13 mouse cellular contexts compared by ENCODE assay signal in the genomic region with DNA sequence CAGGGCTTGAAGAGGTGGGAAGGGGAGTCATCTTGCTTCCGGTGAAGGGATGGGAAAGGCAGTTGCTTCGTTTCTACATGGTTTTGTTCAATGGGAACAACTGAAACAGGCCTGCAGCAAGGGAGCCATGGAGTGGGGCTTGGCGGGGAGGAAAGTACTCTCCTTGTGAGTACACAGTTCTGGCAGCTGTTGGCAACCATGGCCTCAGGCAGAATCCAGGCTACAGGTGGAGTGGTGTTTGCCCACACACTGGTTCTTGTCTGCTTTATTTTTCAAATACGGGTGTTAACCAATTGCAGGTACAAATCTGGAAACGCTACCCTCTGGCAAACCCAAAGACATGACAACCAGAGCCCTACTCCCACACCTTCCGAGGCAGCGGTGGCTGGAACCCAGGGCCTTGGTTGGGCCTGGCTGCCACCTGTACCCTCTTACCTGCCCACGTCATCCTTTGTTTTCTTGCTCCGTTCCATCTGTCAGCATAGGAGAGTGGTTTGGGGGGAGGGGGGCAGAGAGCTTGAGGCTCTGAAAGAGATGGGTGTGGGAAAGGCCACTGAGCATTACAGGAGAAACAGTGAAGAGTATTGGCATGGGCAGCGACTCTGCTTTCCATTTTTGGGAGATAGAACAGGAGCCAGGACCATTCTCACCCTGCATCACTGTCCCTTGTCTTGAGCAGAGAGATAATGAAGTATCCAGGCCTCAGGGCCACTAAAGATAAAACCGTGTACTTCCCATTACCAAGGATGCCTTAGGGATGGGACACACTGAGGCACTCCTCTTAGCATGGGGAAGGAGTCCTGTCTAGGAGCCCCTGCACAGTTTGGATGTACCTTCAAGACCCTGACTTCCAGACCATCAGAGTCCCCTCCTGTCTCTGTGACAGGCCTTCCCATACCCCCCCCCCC. TPM values are rescaled to one million over a fixed set of nuclear protein-coding genes. Genes with fewer than 3 reads are reported as not detected.
DNase-seq lines count a peak whose midpoint lies in the region; ATAC-seq and TF ChIP-seq lines count a peak whose summit lies in the region.
"Had no signal": no experiment of that assay in that cellular context is flagged by ENCODE, and none has a peak within 500 bp of the region (broad histone marks: within the 10 kb centered on the region; RNA-seq: fewer than 3 reads in every experiment).

No protein-coding gene starts in this region.

- no peaks in the 10 kb centered on the region for H3K9me3 ChIP-seq in heart, postnatal 0 days (replicated peaks; ENCODE audit: control insufficient read depth, low read length)
- H3K9me3 ChIP-seq in liver, embryonic 13.5 days (replicated peaks) = no peaks in the 10 kb centered on the region
- H3K9me3 ChIP-seq: embryonic facial prominence, embryonic 13.5 days; forebrain, embryonic 13.5 days; limb, embryonic 15.5 days; neural tube, embryonic 12.5 days had no signal

- TF ChIP-seq EP300 in heart, postnatal 0 days (IDR thresholded peaks at IDR 0.05; ENCODE audit: low read depth) = no peak

- 0 out of 2 replicates have a peak overlapping the region, but pooled peaks have one; percentile 6 for H3K9ac ChIP-seq in heart, postnatal 0 days (replicated peaks; ENCODE audit: low read depth, low read length)
- H3K9ac ChIP-seq in liver, embryonic 13.5 days = no peak overlapping the region
- H3K9ac ChIP-seq: embryonic facial prominence, embryonic 13.5 days; forebrain, embryonic 13.5 days; limb, embryonic 15.5 days had no signal

- H3K27ac ChIP-seq in heart, postnatal 0 days (ENCODE audit: low read depth) = 0 out of 2 replicates have a peak overlapping the region, but pooled peaks have one; percentile 0
- H3K27ac ChIP-seq in liver, embryonic 13.5 days = no peak overlapping the region
- H3K27ac ChIP-seq: embryonic facial prominence, embryonic 13.5 days; forebrain, embryonic 13.5 days; limb, embryonic 15.5 days; neural tube, embryonic 12.5 days had no signal

- no peaks in the 10 kb centered on the region for H3K36me3 ChIP-seq in heart, postnatal 0 days (replicated peaks; ENCODE audit: control insufficient read depth, insufficient read depth, low read length)
- H3K36me3 ChIP-seq in liver, embryonic 13.5 days = no peaks in the 10 kb centered on the region
- H3K36me3 ChIP-seq: embryonic facial prominence, embryonic 13.5 days; limb, embryonic 15.5 days; neural tube, embryonic 12.5 days had no signal

- no peak overlapping the region for H3K4me2 ChIP-seq in heart, postnatal 0 days (ENCODE audit: low read depth, low read length)
- H3K4me2 ChIP-seq in liver, embryonic 13.5 days = no peak overlapping the region
- H3K4me2 ChIP-seq: embryonic facial prominence, embryonic 13.5 days; forebrain, embryonic 13.5 days; limb, embryonic 15.5 days had no signal

- 72% methylated on average over 11 of the region's 11 CpGs for WGBS in heart, postnatal 0 days
- WGBS in liver, embryonic 13.5 days (ENCODE audit: insufficient replicate concordance) = 73% methylated on average over 11 of the region's 11 CpGs

- H3K27me3 ChIP-seq in heart, postnatal 0 days (ENCODE audit: control insufficient read depth, insufficient read depth, low read length) = no peaks in the 10 kb centered on the region
- no peaks in the 10 kb centered on the region for H3K27me3 ChIP-seq in liver, embryonic 13.5 days
- H3K27me3 ChIP-seq: embryonic facial prominence, embryonic 13.5 days; forebrain, embryonic 13.5 days; limb, embryonic 15.5 days; neural tube, embryonic 12.5 days had no signal

- no peak for ATAC-seq in heart, postnatal 0 days (ENCODE audit: insufficient read depth, low read depth)
- peak; percentile 54; the same call in 1 of the 2 replicates for ATAC-seq in liver, embryonic 13.5 days (ENCODE audit: low read depth)

- no peak overlapping the region for H3K4me3 ChIP-seq in heart, postnatal 0 days (ENCODE audit: low read depth, low read length)
- H3K4me3 ChIP-seq in liver, embryonic 13.5 days (replicated peaks) = no peak overlapping the region
- H3K4me3 ChIP-seq: embryonic facial prominence, embryonic 13.5 days; forebrain, embryonic 13.5 days; limb, embryonic 15.5 days; neural tube, embryonic 12.5 days had no signal

- H3K4me1 ChIP-seq in heart, postnatal 0 days (ENCODE audit: control insufficient read depth, insufficient read depth) = peaks cover 57% of the 10 kb centered on the region
- peaks cover 64% of the 10 kb centered on the region for H3K4me1 ChIP-seq in liver, embryonic 13.5 days (replicated peaks)

- DNase-seq in cerebellum, postnatal 25 days = peak; percentile 45 to 71
- DNase-seq in cerebellum, adult 11 months = no peak
- no peak for DNase-seq in heart, postnatal 0 days (ENCODE audit: low spot score)
- no peak for DNase-seq in heart, adult 9 months (ENCODE audit: low spot score in 2 of 2)
- DNase-seq in liver, embryonic 13.5 days = no peak
- no peak for DNase-seq in liver
- DNase-seq in brain, adult 2 months (ENCODE audit: low read depth, low spot score) = peak; percentile 80
- no peak for DNase-seq in right cerebral cortex, postnatal 4 days
- DNase-seq: adrenal gland, postnatal 25 days had no signal

- no peak for TF ChIP-seq CTCF in heart, postnatal 0 days (IDR thresholded peaks at IDR 0.05; ENCODE audit: low read depth)

RNA-seq across cellular contexts. Expression of gene Rtn4rl1, which starts 51.0 kb away (rescaled TPM):
- total RNA-seq in heart, postnatal 0 days (2014; rRNA removed; ENCODE audit: low replicate concordance) = 6.0 and 19.7 TPM in 2 replicates
- 12.2 and 12.8 TPM in 2 replicates for polyA plus RNA-seq in heart, postnatal 0 days (2015; fragmentation: Nextera tagmentation; extraction: Ambion mirVana)
- 0.78 and 0.97 TPM in 2 replicates for polyA plus RNA-seq in liver, embryonic 13.5 days (2015; fragmentation: Nextera tagmentation; extraction: Ambion mirVana)

RNA-seq across cellular contexts. Expression of gene Dph1, which starts 53.6 kb away (rescaled TPM):
- total RNA-seq in heart, postnatal 0 days (2014; rRNA removed; ENCODE audit: low replicate concordance) = 34.4 and 72.1 TPM in 2 replicates
- polyA plus RNA-seq in heart, postnatal 0 days (2015; fragmentation: Nextera tagmentation; extraction: Ambion mirVana) = 19.3 and 20.2 TPM in 2 replicates
- polyA plus RNA-seq in liver, embryonic 13.5 days (2015; fragmentation: Nextera tagmentation; extraction: Ambion mirVana) = 13.8 and 15.8 TPM in 2 replicates

Comparison
In these comparisons a context has a peak if more than half of its experiments do, and no peak if none do; other contexts are left out.
1. DNase-seq: peak in cerebellum, postnatal 25 days (2 of 2) and brain, adult 2 months (single experiment); none in cerebellum, adult 11 months (single experiment), heart, postnatal 0 days (single experiment), heart, adult 9 months (0 of 2), liver, embryonic 13.5 days (single experiment), liver (single experiment) and right cerebral cortex, postnatal 4 days (single experiment).